Comparison of ENCODE assay signal across 8 mouse cellular contexts in genomic region chr2:122636686-122637085, GRCm38 (mm10). TPM values are rescaled to one million over a fixed set of nuclear protein-coding genes. Genes with fewer than 3 reads are reported as not detected.
DNase-seq lines count a peak whose midpoint lies in the region; ATAC-seq and TF ChIP-seq lines count a peak whose summit lies in the region.

AA467197 (plus strand) TSS chr2:122636986.

- no peak for ATAC-seq in heart, embryonic 12.5 days (ENCODE audit: insufficient number of reproducible peaks, low FRiP score)
- ATAC-seq in hindbrain, embryonic 13.5 days (ENCODE audit: low FRiP score) = no peak

- no peaks in the 10 kb centered on the region for H3K9me3 ChIP-seq in heart, embryonic 12.5 days (replicated peaks)
- no peaks in the 10 kb centered on the region for H3K9me3 ChIP-seq in hindbrain, embryonic 13.5 days
- H3K9me3 ChIP-seq in midbrain, embryonic 10.5 days (replicated peaks) = no peaks in the 10 kb centered on the region

- peaks cover 3% of the 10 kb centered on the region; the same call in 1 of the 2 replicates for H3K4me1 ChIP-seq in heart, embryonic 12.5 days (replicated peaks)
- H3K4me1 ChIP-seq in bone marrow macrophage, adult 2 months (ENCODE audit: control insufficient read depth, insufficient read depth, low read length) = no peaks in the 10 kb centered on the region; the same call in 1 of the 2 replicates
- H3K4me1 ChIP-seq in hindbrain, embryonic 13.5 days (replicated peaks) = peaks cover 14% of the 10 kb centered on the region
- H3K4me1 ChIP-seq in midbrain, embryonic 10.5 days = peaks cover 8% of the 10 kb centered on the region

- peak within 1 kb of the TSS; percentile 43 for H3K4me3 ChIP-seq in heart, embryonic 12.5 days
- peak within 1 kb of the TSS; percentile 50 for H3K4me3 ChIP-seq in bone marrow macrophage, adult 2 months (ENCODE audit: insufficient read depth, low read length)
- H3K4me3 ChIP-seq in hindbrain, embryonic 13.5 days = peak within 1 kb of the TSS; percentile 35
- peak within 1 kb of the TSS; percentile 58 for H3K4me3 ChIP-seq in midbrain, embryonic 10.5 days

- peak within 1 kb of the TSS; percentile 49; the same call in 1 of the 2 replicates for H3K9ac ChIP-seq in heart, embryonic 12.5 days
- H3K9ac ChIP-seq in hindbrain, embryonic 13.5 days = peak within 1 kb of the TSS; percentile 40; the same call in 1 of the 2 replicates

- H3K27ac ChIP-seq in heart, embryonic 12.5 days (ENCODE audit: poor library complexity, severe bottlenecking) = no peak within 1 kb of the TSS
- no peak within 1 kb of the TSS for H3K27ac ChIP-seq in bone marrow macrophage, adult 2 months (ENCODE audit: insufficient read depth, low read depth, low read length)
- H3K27ac ChIP-seq in hindbrain, embryonic 13.5 days = no peak within 1 kb of the TSS
- no peak within 1 kb of the TSS for H3K27ac ChIP-seq in midbrain, embryonic 10.5 days (replicated peaks)

- peak within 1 kb of the TSS; percentile 72 for H3K4me2 ChIP-seq in heart, embryonic 12.5 days
- H3K4me2 ChIP-seq in hindbrain, embryonic 13.5 days = peak within 1 kb of the TSS; percentile 62

- no peak for DNase-seq in heart, adult 9 months (ENCODE audit: low spot score in 2 of 2)
- DNase-seq in midbrain, embryonic 10.5 days (ENCODE audit: low spot score) = no peak
- DNase-seq in spleen, postnatal 10 days (ENCODE audit: low spot score in 2 of 2) = no peak
- no peak for DNase-seq in cerebellum, adult 9-11 months
- no peak for DNase-seq in layer of hippocampus, postnatal 36 days

- peaks cover 22% of the 10 kb centered on the region for H3K27me3 ChIP-seq in heart, embryonic 12.5 days (replicated peaks)
- H3K27me3 ChIP-seq in hindbrain, embryonic 13.5 days = peaks cover 19% of the 10 kb centered on the region
- peaks cover 32% of the 10 kb centered on the region for H3K27me3 ChIP-seq in midbrain, embryonic 10.5 days (ENCODE audit: low read depth, poor library complexity, severe bottlenecking)

- H3K36me3 ChIP-seq in heart, embryonic 12.5 days = peaks cover 20% of the 10 kb centered on the region
- peaks cover 19% of the 10 kb centered on the region for H3K36me3 ChIP-seq in hindbrain, embryonic 13.5 days
- H3K36me3 ChIP-seq in midbrain, embryonic 10.5 days = peaks cover 27% of the 10 kb centered on the region

- TF ChIP-seq POLR2A in bone marrow macrophage, adult 2 months (IDR thresholded peaks at IDR 0.05; ENCODE audit: borderline replicate concordance, low read depth, low read length) = no peak

- WGBS in heart, embryonic 12.5 days = 47% methylated on average over 3 of the region's 3 CpGs
- 67% methylated on average over 3 of the region's 3 CpGs for WGBS in hindbrain, embryonic 13.5 days
- 74% methylated on average over 3 of the region's 3 CpGs for WGBS in midbrain, embryonic 10.5 days

- TF ChIP-seq CTCF in bone marrow macrophage, adult 2 months (IDR thresholded peaks at IDR 0.05; ENCODE audit: low read depth, low read length) = no peak

RNA-seq across cellular contexts. Expression of gene AA467197, which starts in this region (rescaled TPM):
- polyA plus RNA-seq in heart, embryonic 12.5 days (2016; fragmentation: Nextera tagmentation; extraction: Ambion mirVana) = not detected in 2 replicates
- not detected in 2 replicates for polyA plus RNA-seq in bone marrow macrophage, adult 2 months (2012; ENCODE audit: insufficient read depth, insufficient read length, missing spikeins)
- polyA plus RNA-seq in hindbrain, embryonic 13.5 days (2015; fragmentation: Nextera tagmentation; extraction: Ambion mirVana) = 0.66 TPM in 1 of 2 replicates, not detected in the other
- 0.35 and 0.41 TPM in 2 replicates for polyA plus RNA-seq in midbrain, embryonic 10.5 days (2016; fragmentation: Nextera tagmentation; extraction: Ambion mirVana)
- total RNA-seq in layer of hippocampus, postnatal 36 days (2021) = 1 to 10 TPM in 1 of 2 experiments, not detected in 1; 1.5 TPM
